Mouse (Mus musculus): ENCODE data around the gene Icam2. TPM values are rescaled to one million over a fixed set of nuclear protein-coding genes. Genes with fewer than 3 reads are reported as not detected.
A peak's percentile ranks its signal among the peaks of the same experiment; 100 is the strongest.
"Not testable (repeated sequence)": the region's sequence is repeated elsewhere in the genome, so short reads cannot be mapped to it uniquely, and the experiment has no call there.

Icam2 gene
- 1 to 10 TPM; 4.5 to 5.9 TPM for total RNA-seq (2021)
- long read RNA-seq, experiment 1, partial matches to known transcripts: 0 of 1 reads
- long read RNA-seq, experiment 1, other reads (novel, unspliced or antisense): 0 of 1 reads
- long read RNA-seq, experiment 2, partial matches to known transcripts: 0 of 4 reads
- long read RNA-seq, experiment 2, other reads (novel, unspliced or antisense): 1 of 4 reads

DNA sequence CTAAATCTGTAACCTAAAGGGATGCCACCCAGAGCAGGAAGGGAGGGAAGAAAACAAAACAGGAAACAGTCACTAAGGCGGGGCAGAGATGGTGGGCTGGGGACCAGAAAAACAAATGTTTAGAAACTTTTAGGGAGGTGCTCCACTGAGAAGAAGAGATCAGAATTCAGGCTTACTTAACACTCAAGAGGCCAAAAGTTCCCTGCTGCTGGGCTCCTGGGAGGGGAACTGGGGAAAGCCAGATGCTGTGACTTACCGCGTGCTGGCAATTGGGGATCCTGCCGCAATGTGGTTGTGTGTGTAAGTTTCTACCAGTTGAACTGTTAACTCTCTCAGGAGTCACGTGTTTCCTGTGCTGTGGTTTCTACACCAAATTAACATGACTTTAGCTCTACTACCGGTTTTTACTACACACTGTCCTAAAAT lies at the start of gene Icam2:
Gene Icam2, minus strand, starts transcription at position 285 of the 426 bp plus-strand sequence.
- DNase-seq (ENCODE audit: low spot score in 2 of 2): no peak

DNA sequence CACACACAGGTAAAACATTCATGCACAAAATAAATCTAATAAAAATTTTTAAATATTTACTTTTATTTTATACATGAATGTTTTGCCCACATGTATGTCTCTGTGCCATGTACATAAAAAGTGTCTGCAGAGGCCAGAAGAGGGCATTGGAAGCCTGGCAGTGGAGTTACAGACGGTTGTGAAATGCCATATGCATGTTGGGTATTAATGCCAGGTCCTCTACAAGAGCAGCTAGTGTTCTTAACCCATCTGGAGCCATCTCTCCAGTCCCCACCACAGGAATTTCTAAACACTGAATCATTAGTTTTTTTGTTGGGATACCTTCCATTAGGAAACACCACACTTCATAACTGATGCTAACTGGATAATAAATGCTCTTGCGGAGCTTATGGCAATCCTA lies 49.7 kb upstream of the Icam2 start:
- no peak for DNase-seq (ENCODE audit: low spot score in 2 of 2)

DNA sequence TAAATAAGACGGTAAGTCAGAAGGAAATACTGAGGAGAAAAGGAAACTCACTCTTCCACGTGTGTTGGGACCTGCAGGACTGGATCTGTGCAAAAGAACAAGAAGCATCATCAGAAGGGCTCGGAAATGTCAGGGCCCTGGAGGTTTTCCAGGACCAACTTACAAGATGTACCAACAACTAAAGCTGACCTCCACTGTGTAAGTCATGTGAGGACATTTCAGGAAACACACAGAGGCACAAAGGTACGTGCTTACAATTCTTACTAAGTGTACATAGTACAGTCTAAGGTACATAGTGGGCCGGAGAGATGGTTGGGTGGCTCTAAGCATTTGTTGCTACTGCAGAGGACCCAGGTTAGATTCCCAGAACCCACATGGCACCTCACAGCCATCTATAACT lies 49.2 kb upstream of the Icam2 start:
- no peak for DNase-seq (ENCODE audit: low spot score in 2 of 2)

DNA sequence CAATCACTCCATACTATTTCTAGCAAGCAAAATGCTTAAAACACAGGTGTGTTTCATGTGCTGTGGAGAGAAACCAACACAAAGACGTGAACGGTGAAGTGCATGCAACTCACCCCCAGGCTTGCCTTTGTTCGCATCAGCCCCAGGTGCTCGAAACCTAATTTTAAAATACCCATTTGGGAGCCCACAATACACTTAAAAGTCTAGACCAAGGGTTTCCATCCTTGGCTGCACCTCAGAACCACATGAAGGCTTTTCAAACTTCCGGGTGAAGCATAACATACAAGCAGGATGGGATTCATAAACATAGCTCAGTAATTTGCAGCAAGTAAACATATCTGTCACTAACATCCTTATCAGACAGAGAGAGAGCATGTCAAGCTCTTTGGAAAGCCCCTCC lies 42.5 kb upstream of the Icam2 start:
- DNase-seq (ENCODE audit: low spot score in 2 of 2): no peak

DNA sequence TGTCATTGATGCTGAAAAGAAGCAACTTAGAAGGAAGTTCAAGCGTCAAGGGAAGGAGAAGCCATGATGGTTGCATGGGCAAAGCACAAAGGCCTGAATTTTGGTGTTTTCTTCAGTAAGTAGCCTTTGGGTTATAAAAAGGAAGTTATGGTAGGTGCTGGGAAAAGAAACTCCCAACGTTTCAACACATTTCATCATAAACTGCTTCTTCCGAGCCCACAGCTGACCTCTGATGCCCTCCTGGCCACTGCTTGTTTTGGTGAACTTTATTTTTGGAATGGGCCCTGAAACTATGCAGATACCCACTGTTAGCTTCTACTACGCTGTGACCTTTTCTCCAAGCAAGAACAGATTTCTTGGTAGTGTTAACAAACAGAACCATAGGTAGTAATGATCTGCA lies 41.8 kb upstream of the Icam2 start:
- DNase-seq (ENCODE audit: low spot score in 2 of 2): no peak

DNA sequence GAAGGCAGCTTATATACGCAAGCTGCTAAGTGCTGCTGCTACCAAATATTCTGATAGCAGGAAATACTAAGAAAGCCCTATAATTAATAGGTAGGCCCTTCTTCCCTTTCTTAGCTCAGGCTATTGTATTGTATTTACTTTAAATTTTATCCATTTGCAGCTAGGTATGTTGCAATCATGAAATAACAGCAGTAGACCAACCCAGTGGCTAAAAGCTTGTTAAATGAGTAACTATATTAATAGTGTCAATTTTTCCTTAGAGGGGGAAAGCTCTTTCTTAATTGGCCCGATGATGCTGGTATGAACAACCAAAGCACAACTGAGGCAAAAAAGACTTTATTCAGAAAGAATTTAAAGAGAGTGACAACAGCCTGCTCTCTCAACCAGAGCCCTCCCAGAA lies 40.7 kb upstream of the Icam2 start:
- DNase-seq (ENCODE audit: low spot score in 2 of 2): no peak

DNA sequence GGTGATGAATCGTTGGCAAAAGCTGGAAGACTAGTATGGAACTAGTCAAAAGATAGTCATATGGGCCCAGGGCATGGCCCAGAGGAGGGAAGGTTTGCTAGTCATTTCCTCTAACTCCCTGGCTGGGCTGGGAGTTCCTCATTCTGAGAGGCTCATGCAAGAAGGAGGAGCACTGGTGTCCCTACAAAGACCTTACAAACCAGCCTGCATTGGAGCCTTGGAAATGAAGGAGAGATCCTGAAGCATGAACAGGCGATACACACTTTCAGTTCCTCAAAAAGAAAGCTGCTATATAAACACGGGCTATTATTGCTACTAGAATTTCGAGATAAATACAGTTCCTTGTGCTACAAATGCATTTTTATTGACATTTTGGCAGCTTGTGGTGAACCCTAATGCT lies 40.2 kb upstream of the Icam2 start:
- DNase-seq (ENCODE audit: low spot score in 2 of 2): no peak

DNA sequence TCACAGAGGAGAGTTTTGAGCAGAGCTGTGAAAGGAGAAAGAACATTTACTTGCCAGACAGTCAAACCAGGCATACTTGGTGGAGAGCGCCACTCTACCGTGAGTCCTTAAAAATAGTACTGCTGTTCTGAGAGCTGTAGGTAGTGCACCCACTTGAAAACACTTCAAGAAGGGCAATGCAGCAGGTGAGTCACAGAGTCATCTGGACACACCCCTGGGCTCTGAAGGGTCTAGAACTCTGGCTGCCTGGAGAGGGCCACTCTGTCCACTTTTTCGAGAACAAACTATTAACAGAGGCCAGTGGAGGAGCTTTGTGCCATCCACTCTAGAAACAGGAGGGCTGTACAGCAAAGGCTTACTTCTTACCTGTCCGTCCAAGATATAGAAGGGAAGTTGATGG lies 38.6 kb upstream of the Icam2 start:
- DNase-seq (ENCODE audit: low spot score in 2 of 2): no peak

DNA sequence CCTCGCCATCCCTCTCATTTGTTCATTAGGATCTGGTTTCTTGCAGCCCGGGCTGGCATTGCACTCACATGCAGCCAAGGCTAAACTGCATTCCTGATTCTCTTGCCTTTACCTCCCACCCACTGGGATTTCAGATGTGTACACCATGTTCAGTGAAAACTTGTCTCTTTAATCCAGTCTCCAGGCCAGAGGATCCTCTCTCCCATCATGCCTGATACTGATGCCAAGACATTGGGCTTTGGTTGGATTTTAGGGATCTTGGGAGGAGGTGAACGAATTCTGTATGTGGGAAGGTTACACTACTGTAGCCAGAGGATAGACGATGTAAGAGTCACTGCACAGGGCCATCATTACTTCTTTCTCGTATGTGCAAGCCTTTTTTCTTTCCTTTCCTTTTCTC lies 37.3 kb upstream of the Icam2 start:
- DNase-seq (ENCODE audit: low spot score in 2 of 2): no peak

DNA sequence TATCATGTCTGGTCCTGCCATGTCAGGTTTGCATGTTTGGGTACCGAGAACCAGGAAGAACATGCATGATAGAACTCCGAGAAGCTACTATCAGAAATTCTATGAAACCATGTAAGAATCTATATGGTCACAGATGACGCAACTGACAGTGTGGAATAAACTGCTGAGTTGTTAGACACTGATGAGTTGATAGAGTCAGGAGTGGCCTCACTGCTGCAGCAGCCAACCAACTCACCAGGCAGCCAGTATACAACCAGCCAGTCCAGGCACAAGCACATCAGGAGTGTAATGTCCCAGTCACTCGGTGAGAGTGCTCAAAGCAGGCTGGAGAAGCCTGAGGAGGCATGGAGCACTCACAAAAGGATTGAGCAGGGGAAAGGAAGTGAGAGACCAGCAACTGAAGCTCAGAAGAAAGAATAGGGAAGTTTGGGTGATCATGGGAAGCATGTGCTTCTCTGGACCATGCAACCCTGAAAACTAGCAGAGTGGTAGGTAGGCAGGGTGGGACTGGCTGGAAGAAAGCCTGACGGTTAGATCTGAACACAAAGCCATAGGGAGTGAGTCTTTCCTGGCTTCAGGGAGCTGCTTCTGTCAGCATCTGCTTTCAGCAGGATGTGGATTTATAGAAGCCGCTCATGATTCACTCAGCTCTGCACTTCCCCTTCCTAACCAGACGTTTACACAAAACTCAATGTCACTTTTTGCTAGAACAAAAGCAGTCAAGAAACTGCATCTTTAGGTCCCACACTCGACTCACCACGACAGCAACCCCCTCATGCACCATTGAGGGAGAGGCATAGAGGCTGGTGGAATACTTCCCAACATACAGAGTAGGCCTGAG lies 31.6 kb upstream of the Icam2 start:
- no peak for DNase-seq (ENCODE audit: low spot score in 2 of 2)

DNA sequence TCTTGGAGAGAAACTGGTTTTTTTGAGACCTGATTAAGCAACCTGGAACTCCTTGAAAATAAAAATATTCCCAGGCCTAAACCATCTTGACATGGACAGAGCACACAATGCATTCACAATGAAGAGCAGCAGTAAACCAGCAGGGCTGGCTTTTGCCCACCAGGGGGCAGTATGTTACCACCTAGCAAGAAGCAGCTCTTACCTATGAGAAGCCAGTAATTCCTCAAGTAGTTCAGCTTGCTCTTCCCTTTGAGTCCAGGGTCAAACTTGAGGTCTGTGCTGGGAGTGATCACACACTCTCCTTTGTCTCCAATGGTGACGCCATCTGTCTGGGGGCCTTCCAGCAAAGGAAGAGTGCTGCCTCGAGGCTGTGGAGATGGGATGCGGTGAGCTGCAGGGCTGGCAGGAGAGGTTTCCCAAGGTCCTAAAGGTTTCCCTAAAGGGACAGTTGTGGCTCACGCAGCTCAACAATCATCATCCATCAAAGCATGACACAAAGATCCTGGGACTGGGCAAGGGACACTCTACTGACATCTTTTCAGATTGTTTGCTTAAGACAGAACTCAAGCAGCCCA lies 30.8 kb upstream of the Icam2 start:
- peak; percentile 74 to 88 for DNase-seq (ENCODE audit: low spot score in 2 of 2)

DNA sequence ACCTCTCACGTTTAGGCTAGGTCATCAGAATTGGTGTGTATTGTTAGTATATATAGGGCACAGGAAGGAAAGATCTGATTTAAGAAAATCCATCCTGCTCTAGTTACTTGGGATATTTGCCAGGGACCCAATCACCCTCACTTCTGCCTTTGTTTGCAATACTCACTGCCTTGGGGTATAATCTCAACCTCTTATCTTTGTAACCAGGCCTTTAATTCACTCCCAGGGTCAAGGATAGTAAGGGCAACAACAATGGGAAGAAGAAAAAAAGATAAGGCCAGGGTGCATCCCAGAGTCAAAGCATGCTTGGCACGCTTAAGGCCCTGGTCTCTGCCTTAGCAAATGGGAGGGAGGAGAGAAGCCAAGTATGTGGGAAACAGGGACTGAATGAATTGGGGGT lies 30.0 kb upstream of the Icam2 start:
- DNase-seq (ENCODE audit: low spot score in 2 of 2): no peak

DNA sequence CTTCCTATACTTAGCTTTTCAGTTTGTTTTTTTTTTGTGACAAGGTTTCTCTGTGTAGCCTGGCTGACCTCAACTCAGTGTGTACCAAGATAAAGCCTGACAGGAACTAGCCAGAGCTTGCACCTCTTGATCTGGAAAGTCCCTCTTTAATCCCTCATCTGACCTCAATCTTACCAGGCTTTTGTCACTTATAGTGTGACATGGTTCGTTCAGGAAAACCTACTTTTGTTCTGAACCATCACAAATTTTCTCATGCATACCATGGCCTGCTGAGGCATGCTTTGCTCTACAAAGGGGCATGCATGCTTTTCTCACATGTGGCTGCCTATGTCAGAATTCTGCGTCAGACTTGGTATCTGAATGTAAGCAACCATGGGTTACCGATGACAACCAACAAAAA lies 28.5 kb upstream of the Icam2 start:
- DNase-seq (ENCODE audit: low spot score in 2 of 2): no peak

DNA sequence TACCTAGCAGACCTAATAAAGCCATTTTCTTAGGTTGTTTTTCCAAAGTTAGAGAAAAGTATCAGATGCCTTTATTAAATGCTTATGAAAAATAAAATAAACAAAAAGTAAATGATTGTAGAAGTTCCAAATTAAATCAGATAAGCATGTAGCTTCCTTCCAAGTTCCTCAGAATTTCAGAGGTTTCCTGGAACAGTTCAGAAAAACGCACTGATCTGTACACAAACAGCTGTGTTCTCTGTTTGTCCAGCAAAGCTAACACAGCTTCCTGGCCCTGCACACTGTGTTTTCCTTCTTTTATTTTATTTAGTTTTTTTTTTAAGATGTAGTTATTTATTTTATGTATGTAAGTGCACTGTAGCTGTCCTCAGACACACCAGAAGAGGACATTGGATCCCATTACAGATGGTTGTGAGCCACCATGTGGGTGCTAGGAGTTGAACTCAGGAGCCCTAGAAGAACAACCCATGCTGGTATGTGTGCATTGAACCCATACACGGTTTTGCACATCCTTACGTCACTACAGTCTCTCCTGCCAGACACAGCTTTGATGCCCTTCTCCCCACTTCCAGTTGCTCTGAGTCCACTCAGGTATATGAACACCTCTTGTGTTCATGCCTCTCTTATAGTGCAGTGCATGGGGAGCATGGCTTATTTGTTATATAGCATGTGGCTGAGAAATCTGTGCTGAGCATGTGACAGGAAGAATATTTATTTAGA lies 24.9 kb upstream of the Icam2 start:
- DNase-seq (ENCODE audit: low spot score in 2 of 2): no peak

DNA sequence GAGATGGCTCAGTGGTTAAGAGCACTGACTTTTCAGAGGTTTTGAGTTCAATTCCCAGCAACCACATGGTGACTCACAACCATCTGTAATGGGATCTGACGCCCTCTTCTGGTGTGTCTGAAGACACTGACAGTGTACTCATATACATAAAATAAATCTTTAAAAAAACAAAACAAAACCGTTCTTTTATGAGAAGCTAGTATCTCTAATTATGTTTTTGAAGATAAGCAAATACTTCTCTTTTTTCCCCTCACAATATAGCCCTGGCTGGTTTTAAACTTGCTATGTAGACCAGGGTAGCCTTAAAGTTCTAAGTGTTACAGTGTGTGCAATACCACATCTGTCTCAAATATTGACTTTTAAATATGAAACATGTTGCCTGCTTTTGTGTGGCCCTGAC lies 23.3 kb upstream of the Icam2 start:
- DNase-seq (ENCODE audit: low spot score in 2 of 2): no peak

DNA sequence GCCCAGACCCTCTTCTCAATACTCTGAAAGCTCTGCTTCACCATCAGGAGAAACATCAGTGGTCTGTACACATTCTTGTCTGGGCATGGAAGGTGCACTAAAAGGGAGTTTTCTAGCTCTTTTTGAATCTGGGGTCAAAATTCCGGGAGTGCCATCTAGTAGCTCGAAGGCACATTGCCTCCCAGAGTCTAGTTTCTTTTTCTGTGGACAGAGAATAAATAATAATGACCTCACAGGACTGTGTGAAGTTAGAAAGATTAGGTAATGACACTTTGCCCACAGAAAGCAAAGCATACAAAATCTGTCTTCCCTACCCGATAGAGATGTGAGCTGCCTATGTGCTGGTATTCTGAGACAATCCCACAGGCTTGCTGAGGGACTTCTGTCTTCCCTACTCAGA lies 22.6 kb upstream of the Icam2 start:
- DNase-seq (ENCODE audit: low spot score in 2 of 2): no peak

DNA sequence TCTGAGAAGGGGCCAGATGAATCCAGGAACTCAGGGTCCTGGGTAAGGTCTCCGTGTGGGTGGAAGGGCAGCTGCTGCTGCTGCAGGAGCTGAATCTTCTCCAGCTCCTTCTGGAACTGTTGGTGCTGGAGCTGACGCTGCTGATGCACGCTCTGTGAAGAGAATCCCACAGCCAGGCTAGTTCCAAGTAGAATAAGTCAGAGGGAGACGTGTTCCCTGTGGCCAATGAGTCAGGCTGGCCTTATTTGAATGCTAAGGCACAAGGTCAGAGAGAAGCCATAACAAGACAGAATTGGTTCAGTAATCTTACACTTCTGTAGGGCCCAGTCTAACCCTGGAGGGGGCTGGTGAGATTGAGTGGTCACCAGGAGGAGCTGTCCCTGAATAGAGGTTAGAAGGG lies 22.1 kb upstream of the Icam2 start:
- DNase-seq (ENCODE audit: low spot score in 2 of 2): no peak

DNA sequence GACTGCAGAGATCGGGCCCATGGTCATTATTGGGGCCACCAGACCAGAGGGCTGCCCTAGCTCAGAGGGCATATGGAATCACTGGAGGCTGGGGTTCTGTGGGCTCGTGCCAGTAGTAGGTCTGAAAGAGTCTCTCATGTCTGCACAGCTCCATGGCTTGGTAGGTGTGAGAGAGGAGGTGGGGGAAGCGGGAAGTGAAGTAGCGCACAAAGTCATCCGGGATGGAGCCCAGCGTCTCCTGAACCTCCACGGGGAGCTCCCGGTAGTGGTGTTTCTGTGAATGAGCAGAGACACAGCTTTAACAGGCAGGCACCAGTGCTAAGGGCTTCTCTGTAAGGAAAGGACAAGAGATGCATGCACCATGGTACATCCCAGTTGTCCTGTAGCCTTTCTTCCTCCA lies 10.6 kb upstream of the Icam2 start:
- DNase-seq (ENCODE audit: low spot score in 2 of 2): no peak

DNA sequence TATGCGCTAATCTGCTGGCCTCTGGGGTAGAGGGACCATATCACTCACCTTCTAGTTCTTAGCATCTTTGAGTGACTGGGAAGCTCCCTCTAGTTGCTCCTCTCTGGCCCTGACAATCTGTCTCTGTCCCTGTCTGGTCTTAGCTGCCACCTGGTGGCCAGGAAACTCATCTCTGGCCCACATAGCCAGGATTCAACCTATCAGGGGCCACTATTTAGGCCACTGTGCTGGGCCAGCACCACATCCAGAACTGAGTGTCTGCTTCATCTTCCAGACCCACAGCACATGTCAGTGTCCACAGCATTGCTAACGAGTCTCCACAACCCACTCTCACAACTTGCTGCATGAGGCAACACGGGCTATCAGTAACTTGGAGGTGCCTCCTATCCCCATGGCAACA lies 9.8 kb upstream of the Icam2 start:
- DNase-seq (ENCODE audit: low spot score in 2 of 2): no peak

DNA sequence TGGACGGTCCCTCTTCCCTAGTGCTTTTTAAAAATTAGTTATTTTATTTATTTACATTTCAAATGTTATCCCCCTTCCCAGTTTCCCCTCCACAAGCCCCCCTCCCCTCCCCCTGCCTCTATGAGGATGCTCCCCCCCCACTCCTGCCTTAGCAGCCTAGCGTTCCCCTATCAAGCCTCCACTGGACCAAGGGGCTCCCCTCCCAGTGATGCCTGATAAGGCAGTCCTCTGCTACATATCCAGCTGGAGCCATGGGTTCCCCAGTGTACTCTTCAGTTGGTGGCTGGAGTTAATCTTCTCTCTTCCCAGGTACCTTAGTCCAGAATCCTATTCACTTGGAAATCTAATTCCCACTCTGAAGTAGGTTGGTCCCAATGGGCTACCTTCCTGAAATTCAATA lies 6.2 kb upstream of the Icam2 start:
- DNase-seq (ENCODE audit: low spot score in 2 of 2): not testable (repeated sequence)

DNA sequence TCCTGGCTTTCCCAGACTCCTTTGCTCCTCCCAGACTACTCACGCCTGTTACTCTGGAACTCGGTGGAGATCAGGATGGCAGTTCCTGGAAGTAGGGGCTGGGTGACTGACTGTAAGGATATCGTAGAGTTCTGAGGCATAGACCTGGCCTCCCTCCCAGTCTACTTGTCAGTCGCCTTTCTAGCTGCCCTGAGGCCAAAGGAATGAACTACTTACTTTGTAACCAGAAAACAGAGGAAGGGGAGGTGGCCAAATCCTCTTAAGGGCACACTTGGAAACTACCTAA lies 5.4 kb upstream of the Icam2 start:
- no peak for DNase-seq (ENCODE audit: low spot score in 2 of 2)

DNA sequence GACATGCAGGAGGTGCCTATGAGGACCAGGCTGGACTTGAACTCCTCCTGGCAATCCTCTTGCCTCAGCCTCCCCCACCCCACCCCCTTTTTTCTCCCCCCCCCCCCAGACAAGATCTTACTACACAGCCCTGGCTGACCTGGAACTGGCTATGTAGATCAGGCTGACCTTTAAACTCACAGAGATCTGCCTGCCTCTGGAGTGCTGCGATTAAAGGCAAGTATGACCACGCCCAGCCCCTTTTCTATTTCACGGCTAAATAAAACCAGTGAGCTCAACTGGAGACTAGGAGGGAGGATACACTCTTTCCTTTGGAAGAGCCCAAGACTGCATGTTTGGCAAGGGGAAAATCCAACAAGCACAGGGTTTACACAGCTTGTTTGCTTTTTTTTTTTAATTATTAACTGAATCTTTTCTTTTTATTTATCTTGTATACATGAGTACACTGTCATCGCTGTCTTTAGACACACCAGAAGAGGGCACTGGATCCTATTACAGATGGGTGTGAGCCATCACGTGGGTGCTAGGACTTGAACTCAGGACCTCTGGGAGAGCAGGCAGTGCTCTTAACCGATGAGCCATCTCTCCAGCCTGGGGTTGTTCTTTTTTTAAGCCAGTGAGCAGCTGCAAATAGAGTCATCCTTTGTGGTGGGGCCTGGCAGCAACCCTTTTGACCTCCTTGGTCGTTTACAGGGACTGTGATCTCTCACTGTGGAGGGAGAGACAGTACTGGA lies 4.9 kb upstream of the Icam2 start:
- DNase-seq (ENCODE audit: low spot score in 2 of 2): no peak
